Mouse (Mus musculus) left cerebral cortex, postnatal 4 days (tissue): Measurements from ENCODE around the gene 2010111I01Rik. TPM values are rescaled to one million over a fixed set of nuclear protein-coding genes. Genes with fewer than 3 reads are reported as not detected.

ENCODE experiments used
- DNase-seq: peaks from one replicate; pipeline ENCODE4 v3.0.0-alpha.2; 2022
- intact Hi-C: fragments of 180-260 bp; cut with DNase I; formaldehyde crosslinking; loops from one replicate; pipeline ENCODE4 v1.15.1; 2025
- total RNA-seq, 2 experiments: library from RNA; stranded (reverse); gene quantifications; 2 replicates each; pipeline ENCODE4 v1.2.3; 2021

2010111I01Rik gene
- total RNA-seq, 2 experiments from 2014 or later = 42.3 to 51.9 TPM

GRCm38 (mm10) chr13:63238045-63238444 is 273.4 kb downstream of the 2010111I01Rik start:
- DNase-seq = no peak
- intact Hi-C loops = no loop called here

GRCm38 (mm10) chr13:63239301-63239804 is 274.7 kb downstream of the 2010111I01Rik start:
- DNase-seq = no peak
- intact Hi-C loops = no loop called here

GRCm38 (mm10) chr13:63239877-63240671 is 275.4 kb downstream of the 2010111I01Rik start:
- DNase-seq = peak; percentile 74
- intact Hi-C loops = no loop called here

- intact Hi-C loops = no loop called here
- no peak for DNase-seq
Measured at GRCm38 (mm10) chr13:63240835-63241234, 276.1 kb downstream of the 2010111I01Rik start.

GRCm38 (mm10) chr13:63241665-63242064 is 277.0 kb downstream of the 2010111I01Rik start:
- no peak for DNase-seq
- intact Hi-C loops = no loop called here

GRCm38 (mm10) chr13:63242401-63243192 is 277.9 kb downstream of the 2010111I01Rik start:
- no peak for DNase-seq
- intact Hi-C loops = no loop called here

- DNase-seq = no peak
- intact Hi-C loops = no loop called here
Measured at GRCm38 (mm10) chr13:63243586-63243985, 278.9 kb downstream of the 2010111I01Rik start.

GRCm38 (mm10) chr13:63244425-63244824 is 279.7 kb downstream of the 2010111I01Rik start:
- no peak for DNase-seq
- intact Hi-C loops = no loop called here

- no peak for DNase-seq
- intact Hi-C loops = no loop called here
Measured at GRCm38 (mm10) chr13:63245218-63245617, 280.5 kb downstream of the 2010111I01Rik start.

- intact Hi-C loops = no loop called here
- DNase-seq = no peak
Measured at GRCm38 (mm10) chr13:63245812-63246211, 281.1 kb downstream of the 2010111I01Rik start.

- no peak for DNase-seq
- intact Hi-C loops = no loop called here
Measured at GRCm38 (mm10) chr13:63246332-63246940, 281.7 kb downstream of the 2010111I01Rik start.

GRCm38 (mm10) chr13:63247041-63247440 is 282.3 kb downstream of the 2010111I01Rik start:
- DNase-seq = no peak
- intact Hi-C loops = no loop called here

GRCm38 (mm10) chr13:63247631-63248030 is 282.9 kb downstream of the 2010111I01Rik start:
- DNase-seq = no peak
- intact Hi-C loops = no loop called here

- DNase-seq = no peak
- intact Hi-C loops = no loop called here
Measured at GRCm38 (mm10) chr13:63248318-63248717, 283.6 kb downstream of the 2010111I01Rik start.

- intact Hi-C loops = no loop called here
- no peak for DNase-seq
Measured at GRCm38 (mm10) chr13:63249171-63249570, 284.5 kb downstream of the 2010111I01Rik start.

- intact Hi-C loops = no loop called here
Measured at GRCm38 (mm10) chr13:63249741-63250431, 285.2 kb downstream of the 2010111I01Rik start.

GRCm38 (mm10) chr13:63250441-63250980 is 285.8 kb downstream of the 2010111I01Rik start:
- DNase-seq = no peak
- intact Hi-C loops = no loop called here

More at GRCm38 (mm10) chr13:63249741-63250431, 285.2 kb downstream of the 2010111I01Rik start:
- no peak for DNase-seq

- intact Hi-C loops = no loop called here
- no peak for DNase-seq
Measured at GRCm38 (mm10) chr13:63251118-63251889, 286.6 kb downstream of the 2010111I01Rik start.

- no peak for DNase-seq
- intact Hi-C loops = no loop called here
Measured at GRCm38 (mm10) chr13:63252295-63253010, 287.8 kb downstream of the 2010111I01Rik start.
